Comparison of ENCODE assay signal across 16 mouse cellular contexts in genomic region chr7:139312686-139313085, GRCm38 (mm10).
A peak's percentile ranks its signal among the peaks of the same experiment; 100 is the strongest.
DNase-seq lines count a peak whose midpoint lies in the region; ATAC-seq and TF ChIP-seq lines count a peak whose summit lies in the region.
"Had no signal": no experiment of that assay in that cellular context is flagged by ENCODE, and none has a peak within 500 bp of the region (broad histone marks: within the 10 kb centered on the region; RNA-seq: fewer than 3 reads in every experiment).

No protein-coding gene starts in this region.

- no peak for ATAC-seq in hindbrain, embryonic 12.5 days (ENCODE audit: low FRiP score)
- ATAC-seq: activated CD4-positive, CD25-positive, alpha-beta regulatory T cell, adult 4 months had no signal

- no peak overlapping the region for H3K27ac ChIP-seq in hindbrain, embryonic 12.5 days
- H3K27ac ChIP-seq: kidney, embryonic 15.5 days; stomach, postnatal 0 days had no signal

- no peak for TF ChIP-seq POLR2A in brain, embryonic 14.5 days (IDR thresholded peaks at IDR 0.05; ENCODE audit: borderline replicate concordance, extremely low read depth, insufficient read depth, insufficient read length, poor library complexity, severe bottlenecking)

- TF ChIP-seq CTCF in brain, embryonic 14.5 days (IDR thresholded peaks at IDR 0.05; ENCODE audit: borderline replicate concordance, extremely low read depth, insufficient read depth, insufficient read length) = no peak

- H3K36me3 ChIP-seq in hindbrain, embryonic 12.5 days = no peaks in the 10 kb centered on the region
- H3K36me3 ChIP-seq: hindbrain, embryonic 10.5 days; kidney, embryonic 15.5 days had no signal

- DNase-seq in adrenal gland, adult (ENCODE audit: inconsistent age in 2 of 2, low spot score in 1 of 2) = peak; percentile 44 to 79
- no peak for DNase-seq in adrenal gland, postnatal 4 days (ENCODE audit: low spot score in 2 of 2)
- peak; percentile 25 to 30 for DNase-seq in left cerebral cortex, postnatal 10 days (ENCODE audit: extremely low spot score in 1 of 2, low spot score in 2 of 2)
- no peak for DNase-seq in left cerebral cortex, postnatal 36 days (ENCODE audit: low spot score in 2 of 2)
- peak; percentile 40 for DNase-seq in brain, embryonic 14.5 days (ENCODE audit: low read depth)
- peak; percentile 57 for DNase-seq in gastrocnemius, postnatal 14 days
- no peak for DNase-seq in testis, postnatal 10 days (ENCODE audit: low spot score)
- DNase-seq: embryo, embryonic 11 days; layer of hippocampus, postnatal 36 days; right cerebral cortex, postnatal 25 days had no signal

- no peak overlapping the region for H3K9ac ChIP-seq in hindbrain, embryonic 12.5 days
- H3K9ac ChIP-seq: kidney, embryonic 15.5 days had no signal

- no peak overlapping the region for H3K4me3 ChIP-seq in hindbrain, embryonic 12.5 days
- H3K4me3 ChIP-seq: hindbrain, embryonic 10.5 days; kidney, embryonic 15.5 days had no signal

- 75% methylated on average over 5 of the region's 5 CpGs for WGBS in hindbrain, embryonic 12.5 days

- no peak overlapping the region for H3K4me2 ChIP-seq in hindbrain, embryonic 12.5 days (replicated peaks)
- H3K4me2 ChIP-seq: kidney, embryonic 15.5 days; liver, embryonic 11.5 days had no signal

- H3K9me3 ChIP-seq in hindbrain, embryonic 12.5 days (replicated peaks) = no peaks in the 10 kb centered on the region
- H3K9me3 ChIP-seq: hindbrain, embryonic 10.5 days; kidney, embryonic 15.5 days had no signal

- intact Hi-C loops in left cerebral cortex, postnatal 10 days (cut with DNase I) = no loop called here
- intact Hi-C loops in left cerebral cortex, postnatal 36 days (cut with DNase I) = no loop called here
- intact Hi-C loops in gastrocnemius, postnatal 14 days (cut with DNase I; ENCODE audit: low total_unique reads) = loop anchor here (5.0 kb wide), 1 partner anchor 55 kb away; no protein-coding TSS in a partner anchor

- H3K27me3 ChIP-seq in hindbrain, embryonic 12.5 days = 0 out of 2 replicates have a peak, but pooled peaks cover 3% of the 10 kb centered on the region
- H3K27me3 ChIP-seq: kidney, embryonic 15.5 days had no signal

- peaks cover 16% of the 10 kb centered on the region for H3K4me1 ChIP-seq in hindbrain, embryonic 12.5 days

Comparison
In these comparisons a context has a peak if more than half of its experiments do, and no peak if none do; other contexts are left out.
1. DNase-seq: peak in adrenal gland, adult (2 of 2), left cerebral cortex, postnatal 10 days (2 of 2), brain, embryonic 14.5 days (single experiment) and gastrocnemius, postnatal 14 days (single experiment); none in adrenal gland, postnatal 4 days (0 of 2), left cerebral cortex, postnatal 36 days (0 of 2) and testis, postnatal 10 days (single experiment).